Mouse (Mus musculus) spleen, postnatal 36 days (tissue): Measurements from ENCODE around the gene Tigd4.

ENCODE experiments used
- DNase-seq, 2 experiments: peaks; one replicate each; pipeline ENCODE4 v3.0.0; 2022; ENCODE audit warnings: low spot score in 2 of 2, mixed read lengths in 1 of 2

Tigd4 gene

DNA sequence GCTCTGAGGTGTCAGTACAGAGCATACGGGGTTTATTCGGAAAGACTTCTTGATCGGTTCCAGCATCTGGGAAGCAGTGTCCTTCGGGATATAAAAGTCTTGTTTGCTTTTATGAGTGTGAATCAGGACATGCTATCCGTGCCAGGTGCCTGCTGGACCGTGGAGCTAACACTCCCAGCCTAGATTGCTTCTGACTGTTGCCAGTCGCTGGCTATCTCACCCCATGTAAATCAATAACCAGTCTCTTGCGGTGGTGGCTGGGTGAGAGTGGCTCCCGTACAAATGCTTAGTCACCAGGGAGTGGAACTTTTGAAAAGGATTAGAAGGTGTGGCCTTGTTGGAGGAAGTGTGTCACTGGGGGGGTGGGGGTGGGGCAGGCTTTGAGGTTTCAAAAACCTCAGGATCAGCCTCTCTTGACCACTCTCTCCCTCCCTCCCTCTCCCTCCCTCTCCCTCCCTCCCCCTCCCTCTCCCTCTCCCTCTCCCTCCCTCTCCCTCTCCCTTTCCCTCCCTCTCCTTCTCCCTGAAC is 16.9 kb downstream of the Tigd4 start:
- no peak for DNase-seq

GRCm38 (mm10) chr3:84615050-84615855 is 21.9 kb downstream of the Tigd4 start:
- peak; percentile 11 to 43 for DNase-seq

- no peak for DNase-seq
Measured at GRCm38 (mm10) chr3:84615856-84616225, 22.5 kb downstream of the Tigd4 start.

GRCm38 (mm10) chr3:84618627-84619026 is 25.3 kb downstream of the Tigd4 start:
- DNase-seq: no peak

DNA sequence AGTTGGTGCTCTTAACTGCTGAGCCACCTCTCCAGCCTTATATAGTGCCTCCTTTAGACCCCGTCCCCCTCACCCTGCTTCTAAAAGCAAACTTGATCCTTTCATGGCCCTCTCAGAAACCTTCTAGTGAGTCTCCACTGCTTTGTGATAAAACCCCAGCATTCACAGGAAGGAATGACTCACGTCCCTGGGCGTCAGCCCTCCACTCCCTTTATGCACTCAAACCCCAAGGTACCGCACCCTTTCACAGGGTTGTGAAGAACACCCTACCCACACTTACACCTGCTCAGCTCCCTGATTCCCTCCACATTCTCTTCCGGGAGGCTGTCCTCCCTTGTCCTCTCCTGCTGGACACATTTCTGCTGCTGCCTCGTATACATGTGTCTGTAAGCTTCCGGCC is 25.7 kb downstream of the Tigd4 start:
- DNase-seq: no peak

DNA sequence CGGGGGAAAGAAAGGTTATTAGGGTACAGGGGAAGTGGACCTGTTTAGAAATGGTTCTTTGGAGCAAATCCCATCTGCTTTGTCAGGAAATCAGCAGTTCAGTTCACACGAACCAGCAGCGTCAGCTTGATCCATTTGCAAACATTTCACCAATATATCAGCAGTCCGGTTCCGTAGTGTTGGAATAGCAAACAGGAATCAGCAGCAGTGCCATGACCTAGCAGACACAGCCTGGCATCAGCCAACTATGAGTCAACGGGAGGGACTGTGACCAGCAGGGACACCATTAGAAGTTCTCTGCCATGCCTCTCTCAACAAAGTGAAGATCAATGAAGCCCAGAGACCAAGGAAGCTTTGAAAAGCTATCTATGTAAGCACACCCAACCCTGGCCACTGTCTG is 26.4 kb downstream of the Tigd4 start:
- DNase-seq: no peak

GRCm38 (mm10) chr3:84622026-84622425 is 28.7 kb downstream of the Tigd4 start:
- DNase-seq: peak in 1 of 2 experiments; percentile 8

GRCm38 (mm10) chr3:84631586-84631985 is 38.2 kb downstream of the Tigd4 start:
- no peak for DNase-seq

DNA sequence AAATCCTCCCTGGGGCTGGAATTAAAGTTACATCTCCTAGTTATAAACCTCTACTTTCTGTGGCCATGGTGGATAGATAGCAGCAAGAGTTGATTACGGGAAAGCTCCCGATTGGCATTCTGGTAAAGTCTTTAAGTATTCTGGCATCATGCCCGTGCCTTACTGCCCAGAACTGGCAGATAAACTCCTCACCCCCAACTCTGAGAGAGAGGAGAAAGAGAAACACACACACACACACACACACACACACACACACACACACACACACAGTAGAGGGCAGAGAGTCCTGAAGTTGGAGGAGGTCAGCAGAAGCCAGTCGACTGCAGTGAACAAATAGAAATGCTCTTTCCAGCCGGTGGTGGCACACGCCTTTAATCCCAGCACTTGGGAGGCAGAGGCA is 43.7 kb downstream of the Tigd4 start:
- no peak for DNase-seq

- DNase-seq: no peak
Measured at GRCm38 (mm10) chr3:84637890-84638578, 44.7 kb downstream of the Tigd4 start.

DNA sequence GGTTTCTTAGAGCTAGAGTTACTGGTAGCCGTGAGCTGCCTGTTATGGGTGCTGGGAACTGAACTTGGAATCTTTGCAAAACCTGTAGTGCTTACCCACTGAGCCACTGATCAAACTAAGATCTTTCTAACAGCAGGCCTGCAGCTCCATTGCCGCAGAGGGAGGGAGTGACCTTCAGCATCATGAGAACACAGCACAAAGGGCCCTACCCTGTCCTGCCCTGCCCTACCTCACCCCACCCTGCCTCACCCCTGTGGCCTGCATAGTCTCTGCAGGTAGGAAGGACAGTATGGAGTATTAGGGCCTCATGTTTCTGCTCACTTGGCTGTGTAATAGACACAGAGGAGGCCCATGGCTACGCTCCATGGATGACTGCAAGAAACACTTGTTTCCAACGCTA is 45.5 kb downstream of the Tigd4 start:
- DNase-seq: no peak

GRCm38 (mm10) chr3:84639767-84640500 is 46.6 kb downstream of the Tigd4 start:
- no peak for DNase-seq

- DNase-seq: no peak
Measured at GRCm38 (mm10) chr3:84640536-84640935, 47.2 kb downstream of the Tigd4 start.

DNA sequence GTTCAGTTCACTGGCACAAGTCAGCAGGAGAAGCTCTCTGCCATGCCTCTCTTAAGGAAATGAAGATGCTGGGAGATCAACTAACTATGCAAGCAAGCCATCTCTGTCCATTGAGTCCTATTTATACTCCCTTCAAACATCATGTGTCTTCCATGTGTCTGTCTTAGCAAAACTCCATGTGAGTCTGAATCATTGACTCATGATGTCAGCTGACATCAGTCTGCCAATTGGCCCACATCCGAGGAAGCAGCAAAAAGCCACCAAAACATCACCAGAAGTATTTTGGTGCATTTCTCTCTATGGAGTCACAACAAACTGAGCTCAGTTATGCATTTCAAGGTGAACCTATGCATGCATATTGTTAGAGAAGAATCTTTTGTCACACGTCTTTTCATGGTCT is 48.0 kb downstream of the Tigd4 start:
- no peak for DNase-seq

- no peak for DNase-seq
Measured at GRCm38 (mm10) chr3:84642942-84643341, 49.6 kb downstream of the Tigd4 start.

DNA sequence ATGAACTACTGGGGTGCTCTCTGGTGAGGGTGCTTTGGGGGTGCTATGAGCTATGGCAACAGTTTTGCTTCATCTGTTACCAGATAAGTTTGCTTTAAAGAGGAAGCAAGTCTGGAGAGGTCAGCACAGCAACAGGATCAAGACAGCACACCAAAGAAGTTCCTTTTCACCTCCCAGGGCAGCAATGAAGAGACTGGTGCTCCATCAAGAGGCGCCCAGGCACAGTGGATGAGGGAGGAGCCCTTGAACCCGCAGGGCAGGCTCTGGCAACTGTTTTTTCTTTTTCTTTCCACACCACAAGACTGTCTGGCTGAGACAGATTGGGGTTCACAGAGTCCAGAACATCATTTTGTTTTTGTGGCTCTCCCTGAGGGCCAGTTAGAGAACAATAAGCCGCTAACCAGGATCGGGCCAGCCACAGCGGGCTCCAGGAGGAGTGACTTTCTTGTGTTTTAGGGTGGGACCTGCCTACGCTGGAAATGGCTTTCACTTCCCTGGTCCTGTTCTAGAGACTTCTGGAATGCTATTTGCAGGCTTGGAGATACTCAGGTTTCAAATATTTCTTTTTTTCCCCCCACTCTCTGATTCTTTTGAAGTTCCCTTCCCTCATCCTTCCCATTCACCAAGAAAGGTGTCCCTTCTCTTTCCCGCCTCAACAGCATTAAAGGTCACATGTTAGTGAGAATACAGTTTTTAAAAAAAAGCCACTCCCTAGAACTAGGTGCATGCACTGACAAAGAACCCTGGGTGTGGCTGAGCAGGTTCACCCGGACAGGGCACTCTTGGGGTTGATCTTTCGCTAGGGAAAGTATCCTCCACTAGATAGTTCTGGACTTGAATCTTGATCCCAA is 52.0 kb downstream of the Tigd4 start:
- DNase-seq: no peak

GRCm38 (mm10) chr3:84646007-84646290 is 52.6 kb downstream of the Tigd4 start:
- DNase-seq: no peak

- DNase-seq: no peak
Measured at GRCm38 (mm10) chr3:84646331-84646845, 53.0 kb downstream of the Tigd4 start.
